Mouse (Mus musculus): ENCODE measurements around the gene Cd300lf. TPM values are rescaled to one million over a fixed set of nuclear protein-coding genes. Genes with fewer than 3 reads are reported as not detected.

The Cd300lf gene
- polyA plus RNA-seq, 2 experiments = 0.14 to 0.35 TPM

DNA sequence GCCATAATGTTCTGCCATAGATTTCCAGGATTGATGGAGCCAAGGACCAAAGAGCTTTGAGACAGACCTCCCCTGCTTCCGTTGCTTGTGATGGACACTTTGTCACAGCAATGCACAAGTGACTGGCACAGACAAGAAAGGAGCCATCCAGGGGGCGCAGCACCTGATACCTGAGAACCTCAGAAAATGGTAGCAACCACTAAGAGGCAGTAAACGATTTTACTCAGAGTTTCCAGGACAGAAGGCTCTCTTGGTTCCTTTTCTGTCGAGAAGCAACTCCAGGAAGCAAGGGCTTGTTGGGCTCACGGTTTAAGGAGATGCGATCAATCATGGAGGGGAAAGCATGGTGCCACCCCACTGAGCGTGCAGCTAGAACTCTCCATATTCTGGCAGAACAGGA is 47.6 kb downstream of the Cd300lf start:
- no peak for TF ChIP-seq POLR2A (IDR thresholded peaks at IDR 0.05; ENCODE audit: borderline replicate concordance, extremely low read depth, insufficient read depth, insufficient read length)
- no peak for ATAC-seq (ENCODE audit: low FRiP score, low read depth)

DNA sequence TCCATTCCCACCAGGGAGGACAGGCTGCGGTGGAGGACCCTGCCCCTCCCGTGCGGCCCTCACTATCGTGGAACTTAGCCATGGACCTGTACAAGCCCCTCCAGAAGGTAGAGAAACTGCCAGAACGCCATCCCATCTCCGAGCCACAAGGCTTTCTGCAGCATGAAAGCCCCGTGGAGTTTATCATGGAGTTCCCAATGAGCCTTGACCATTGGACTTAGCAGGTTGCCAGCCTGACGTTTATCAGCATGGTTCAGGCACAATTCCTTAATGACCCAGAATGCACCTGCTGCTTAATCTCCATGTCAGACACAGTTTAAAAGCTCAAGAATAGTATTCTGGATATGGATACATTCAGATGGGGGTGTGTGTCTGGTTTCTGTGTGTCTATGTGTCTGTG is 48.7 kb downstream of the Cd300lf start:
- ATAC-seq (ENCODE audit: low FRiP score, low read depth) (no peak), DNase-seq (ENCODE audit: low spot score) (no peak)
- 74% methylated on average over 8 of the region's 8 CpGs for WGBS
- Histone ChIP-seq H3K27ac (replicated peaks; ENCODE audit: low read depth, low read length) (no peak overlapping the region), H3K4me2 (replicated peaks; ENCODE audit: low read depth, low read length, severe bottlenecking) (no peak overlapping the region), H3K9me3 (ENCODE audit: control insufficient read depth, low read length) (no peaks in the 10 kb centered on the region), H3K27me3 (ENCODE audit: control insufficient read depth, insufficient read depth, low read length) (peaks cover 11% of the 10 kb centered on the region; the same call in 1 of the 2 replicates), H3K4me1 (ENCODE audit: control insufficient read depth, insufficient read depth, low read length) (no peaks in the 10 kb centered on the region), H3K4me3 (replicated peaks; ENCODE audit: low read length) (no peak overlapping the region), H3K36me3 (ENCODE audit: control insufficient read depth, insufficient read depth, low read length) (no peaks in the 10 kb centered on the region), H3K9ac (ENCODE audit: low read depth, low read length, severe bottlenecking) (no peak overlapping the region)
- no peak for TF ChIP-seq POLR2A (IDR thresholded peaks at IDR 0.05; ENCODE audit: borderline replicate concordance, extremely low read depth, insufficient read depth, insufficient read length)

More for the DNA sequence above, 47.6 kb downstream of the Cd300lf start:
- Histone ChIP-seq H3K27me3 (ENCODE audit: control insufficient read depth, insufficient read depth, low read length) (peaks cover 19% of the 10 kb centered on the region), H3K27ac (replicated peaks; ENCODE audit: low read depth, low read length) (no peak overlapping the region), H3K9ac (ENCODE audit: low read depth, low read length, severe bottlenecking) (no peak overlapping the region), H3K4me1 (ENCODE audit: control insufficient read depth, insufficient read depth, low read length) (no peaks in the 10 kb centered on the region), H3K4me2 (replicated peaks; ENCODE audit: low read depth, low read length, severe bottlenecking) (no peak overlapping the region), H3K36me3 (ENCODE audit: control insufficient read depth, insufficient read depth, low read length) (no peaks in the 10 kb centered on the region), H3K4me3 (replicated peaks; ENCODE audit: low read length) (no peak overlapping the region), H3K9me3 (ENCODE audit: control insufficient read depth, low read length) (no peaks in the 10 kb centered on the region)
- WGBS = 61% methylated on average over 7 of the region's 7 CpGs
- no peak for DNase-seq (ENCODE audit: low spot score)

DNA sequence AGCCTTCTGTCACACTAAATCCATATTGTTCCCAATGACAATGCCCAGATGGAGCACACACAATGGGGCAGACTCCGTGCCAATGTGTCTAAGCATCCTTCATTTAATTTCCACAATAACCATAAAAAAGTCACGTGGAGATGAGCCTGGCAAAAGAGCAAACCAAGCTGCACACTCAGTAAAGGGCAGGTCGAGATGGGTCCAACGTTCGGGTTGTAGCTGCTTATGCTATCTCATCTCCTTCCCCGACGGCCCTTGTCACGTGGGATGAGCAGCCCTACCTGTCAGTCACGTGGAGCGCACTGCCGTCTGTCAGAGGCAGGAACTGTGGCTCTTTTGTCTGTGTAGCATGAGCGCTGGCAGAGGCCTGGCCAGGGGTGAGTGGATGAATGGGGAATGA is 49.2 kb downstream of the Cd300lf start:
- DNase-seq (ENCODE audit: low spot score) (no peak), ATAC-seq (ENCODE audit: low FRiP score, low read depth) (no peak)
- H3K36me3 ChIP-seq (ENCODE audit: control insufficient read depth, insufficient read depth, low read length) = no peaks in the 10 kb centered on the region
- H3K9ac ChIP-seq (ENCODE audit: low read depth, low read length, severe bottlenecking) = no peak overlapping the region
- H3K9me3 ChIP-seq (ENCODE audit: control insufficient read depth, low read length) = no peaks in the 10 kb centered on the region
- no peak overlapping the region for H3K4me2 ChIP-seq (replicated peaks; ENCODE audit: low read depth, low read length, severe bottlenecking)
- no peaks in the 10 kb centered on the region for H3K4me1 ChIP-seq (ENCODE audit: control insufficient read depth, insufficient read depth, low read length)
- no peak for TF ChIP-seq POLR2A (IDR thresholded peaks at IDR 0.05; ENCODE audit: borderline replicate concordance, extremely low read depth, insufficient read depth, insufficient read length)
- 61% methylated on average over 12 of the region's 12 CpGs for WGBS
- peaks cover 11% of the 10 kb centered on the region; the same call in 1 of the 2 replicates for H3K27me3 ChIP-seq (ENCODE audit: control insufficient read depth, insufficient read depth, low read length)
- no peak overlapping the region for H3K4me3 ChIP-seq (replicated peaks; ENCODE audit: low read length)
- H3K27ac ChIP-seq (replicated peaks; ENCODE audit: low read depth, low read length) = no peak overlapping the region

DNA sequence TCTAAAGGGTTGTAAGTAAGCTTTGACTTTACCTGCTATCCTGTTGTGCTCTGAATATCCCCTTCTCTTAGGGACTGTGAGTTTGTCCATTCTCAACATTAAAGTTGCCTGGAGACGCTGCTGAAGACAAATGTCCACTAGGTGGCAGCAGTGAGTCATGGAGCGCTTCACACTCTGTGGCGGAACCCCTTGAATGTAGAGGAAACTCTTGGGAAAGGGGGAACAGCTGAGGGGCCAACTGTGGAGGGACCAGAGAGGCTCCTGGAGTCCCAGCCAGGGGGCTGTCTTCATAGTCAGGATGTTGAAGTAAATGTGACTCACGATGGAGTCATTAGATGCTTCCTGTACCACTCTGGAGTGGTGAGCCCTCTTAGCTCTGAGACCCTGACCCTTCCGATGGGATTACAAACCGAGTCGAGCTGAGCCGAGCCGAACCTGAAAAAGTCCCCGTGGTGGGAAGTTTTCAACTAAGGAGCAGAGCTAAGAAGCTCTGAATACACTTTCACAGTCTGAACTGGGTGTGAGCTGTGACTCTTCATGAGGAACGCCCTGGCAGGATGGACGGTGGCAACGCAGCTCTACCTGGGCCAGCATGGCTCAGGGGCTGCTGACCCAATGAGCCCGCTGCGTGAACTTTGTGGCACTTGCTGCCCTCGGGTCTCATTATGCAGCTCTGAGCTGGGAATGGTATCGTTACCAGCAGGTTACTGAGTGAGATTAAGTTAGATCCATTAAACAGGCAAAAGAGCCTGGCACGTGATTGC is 50.2 kb downstream of the Cd300lf start:
- peaks cover 11% of the 10 kb centered on the region; the same call in 1 of the 2 replicates for H3K27me3 ChIP-seq (ENCODE audit: control insufficient read depth, insufficient read depth, low read length)
- no peak overlapping the region for H3K4me2 ChIP-seq (replicated peaks; ENCODE audit: low read depth, low read length, severe bottlenecking)
- no peak overlapping the region for H3K9ac ChIP-seq (ENCODE audit: low read depth, low read length, severe bottlenecking)
- WGBS = 51% methylated on average over 18 of the region's 18 CpGs
- no peak overlapping the region for H3K27ac ChIP-seq (replicated peaks; ENCODE audit: low read depth, low read length)
- H3K4me1 ChIP-seq (ENCODE audit: control insufficient read depth, insufficient read depth, low read length) = no peaks in the 10 kb centered on the region
- DNase-seq (ENCODE audit: low spot score) = peak; percentile 84
- ATAC-seq (ENCODE audit: low FRiP score, low read depth) = 0 out of 2 replicates have a peak, but pooled peaks have one; percentile 41
- H3K4me3 ChIP-seq (replicated peaks; ENCODE audit: low read length) = no peak overlapping the region
- H3K9me3 ChIP-seq (ENCODE audit: control insufficient read depth, low read length) = no peaks in the 10 kb centered on the region
- no peaks in the 10 kb centered on the region for H3K36me3 ChIP-seq (ENCODE audit: control insufficient read depth, insufficient read depth, low read length)
- TF ChIP-seq POLR2A (IDR thresholded peaks at IDR 0.05; ENCODE audit: borderline replicate concordance, extremely low read depth, insufficient read depth, insufficient read length) = no peak

DNA sequence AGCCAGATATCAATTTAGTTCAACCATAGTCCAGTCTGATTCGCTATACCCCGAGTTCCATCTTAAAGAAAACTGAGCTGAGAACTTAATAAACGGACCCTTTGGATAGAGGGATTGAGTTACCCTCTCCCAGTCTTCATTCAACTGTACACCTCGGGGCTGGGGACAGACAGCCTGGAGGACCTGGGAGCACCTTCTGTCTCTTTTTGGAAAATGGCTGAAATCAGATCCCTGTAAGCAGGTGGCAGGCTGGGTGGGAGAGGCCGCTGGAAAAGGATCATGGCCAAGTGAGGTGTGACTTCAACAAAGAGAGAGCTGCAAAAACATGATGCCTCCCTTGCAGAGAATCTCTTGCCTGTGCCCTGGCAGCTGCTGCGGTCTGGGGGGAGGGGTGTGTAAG is 51.6 kb downstream of the Cd300lf start:
- WGBS = 66% methylated on average over 6 of the region's 6 CpGs
- no peaks in the 10 kb centered on the region for H3K4me1 ChIP-seq (ENCODE audit: control insufficient read depth, insufficient read depth, low read length)
- H3K27me3 ChIP-seq (ENCODE audit: control insufficient read depth, insufficient read depth, low read length) = peaks cover 11% of the 10 kb centered on the region; the same call in 1 of the 2 replicates
- ATAC-seq (ENCODE audit: low FRiP score, low read depth) (no peak), DNase-seq (ENCODE audit: low spot score) (no peak)
- TF ChIP-seq POLR2A (IDR thresholded peaks at IDR 0.05; ENCODE audit: borderline replicate concordance, extremely low read depth, insufficient read depth, insufficient read length) = no peak
- no peak overlapping the region for H3K9ac ChIP-seq (ENCODE audit: low read depth, low read length, severe bottlenecking)
- no peaks in the 10 kb centered on the region for H3K9me3 ChIP-seq (ENCODE audit: control insufficient read depth, low read length)
- H3K4me3 ChIP-seq (replicated peaks; ENCODE audit: low read length) = no peak overlapping the region
- no peaks in the 10 kb centered on the region for H3K36me3 ChIP-seq (ENCODE audit: control insufficient read depth, insufficient read depth, low read length)
- no peak overlapping the region for H3K27ac ChIP-seq (replicated peaks; ENCODE audit: low read depth, low read length)
- no peak overlapping the region for H3K4me2 ChIP-seq (replicated peaks; ENCODE audit: low read depth, low read length, severe bottlenecking)
